Comparison of ENCODE assay signal across 18 mouse cellular contexts in the genomic region with DNA sequence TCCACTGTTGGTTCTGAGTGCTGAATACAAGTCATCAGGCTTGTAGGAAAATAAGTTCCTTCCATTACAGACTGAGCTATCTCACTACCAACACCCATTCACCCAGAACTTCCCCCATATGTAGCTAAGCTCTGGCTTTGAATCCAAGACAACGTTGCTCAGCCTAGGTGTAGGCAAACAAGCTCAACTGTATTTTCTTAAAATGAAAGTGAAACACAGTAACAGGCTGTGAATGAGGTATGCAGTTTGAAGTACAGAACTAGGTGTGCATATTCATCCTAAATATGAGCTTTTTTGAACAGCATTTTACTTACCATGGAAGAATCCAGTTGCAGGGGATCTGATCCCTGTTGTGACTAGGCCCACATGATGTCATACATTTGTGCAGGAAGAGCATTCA. TPM values are rescaled to one million over a fixed set of nuclear protein-coding genes. Genes with fewer than 3 reads are reported as not detected.
A peak's percentile ranks its signal among the peaks of the same experiment; 100 is the strongest.
DNase-seq lines count a peak whose midpoint lies in the region; ATAC-seq and TF ChIP-seq lines count a peak whose summit lies in the region.
"Had no signal": no experiment of that assay in that cellular context is flagged by ENCODE, and none has a peak within 500 bp of the region (broad histone marks: within the 10 kb centered on the region; RNA-seq: fewer than 3 reads in every experiment).

No protein-coding gene starts in this region.

- in situ Hi-C loops in CH12.LX (cut with MboI; ENCODE audit: low pct_ligation_motif_present, low pct_unique_long_range_greater_than_20kb, low sequenced_read_pairs), result no loop called here

- H3K9me3 ChIP-seq in CH12.LX (replicated peaks; ENCODE audit: low read length), result no peaks in the 10 kb centered on the region
- H3K9me3 ChIP-seq: embryonic facial prominence, embryonic 10.5 days; embryonic facial prominence, embryonic 12.5 days; forebrain, embryonic 13.5 days; forebrain, embryonic 15.5 days had no signal

- no peak overlapping the region for H3K27ac ChIP-seq in CH12.LX (ENCODE audit: insufficient read depth, low read depth)
- H3K27ac ChIP-seq: embryonic facial prominence, embryonic 10.5 days; embryonic facial prominence, embryonic 12.5 days; forebrain, embryonic 13.5 days; forebrain, embryonic 15.5 days had no signal

- ATAC-seq in granulocyte monocyte progenitor cell, adult 5-6 weeks (replicated peaks; ENCODE audit: poor library complexity, severe bottlenecking), result no peak
- ATAC-seq: forebrain, embryonic 13.5 days; forebrain, embryonic 15.5 days; forebrain, postnatal 0 days had no signal

- H3K4me2 ChIP-seq in CH12.LX (ENCODE audit: insufficient read depth, low read depth, poor library complexity, severe bottlenecking), result peak overlapping the region; percentile 11; the same call in 1 of the 2 replicates
- H3K4me2 ChIP-seq: embryonic facial prominence, embryonic 12.5 days; forebrain, embryonic 13.5 days; forebrain, embryonic 15.5 days had no signal

- TF ChIP-seq RAD21 in CH12.LX (IDR thresholded peaks at IDR 0.05; ENCODE audit: low read depth, low read length), result no peak

- H3K79me2 ChIP-seq in CH12.LX (replicated peaks; ENCODE audit: control insufficient read depth, extremely low read depth, insufficient read depth, poor library complexity, severe bottlenecking), result peaks cover 3% of the 10 kb centered on the region; the same call in 1 of the 2 replicates

- H3K9ac ChIP-seq in CH12.LX (ENCODE audit: insufficient read depth, low read depth), result no peak overlapping the region; the same call in 1 of the 2 replicates
- H3K9ac ChIP-seq: embryonic facial prominence, embryonic 12.5 days; forebrain, embryonic 13.5 days; forebrain, embryonic 15.5 days; forebrain, postnatal 0 days had no signal

- no peak for TF ChIP-seq CTCF in CH12.LX (conservative IDR thresholded peaks at IDR 0.05 in 1 of 2, IDR thresholded peaks at IDR 0.05 in 1 of 2; ENCODE audit: low read depth in 2 of 2, low read length in 2 of 2)

- H3K27me3 ChIP-seq in CH12.LX (replicated peaks), result no peaks in the 10 kb centered on the region
- H3K27me3 ChIP-seq: embryonic facial prominence, embryonic 12.5 days; forebrain, embryonic 13.5 days; forebrain, embryonic 15.5 days had no signal

- no peak for DNase-seq in CH12.LX (ENCODE audit: extremely low read depth)
- peak; percentile 44 for DNase-seq in induced T-regulatory cell, adult 2 months (ENCODE audit: low read depth)
- no peak for DNase-seq in left cerebral cortex, postnatal 4 days
- DNase-seq in heart, adult 9 months (ENCODE audit: low spot score in 2 of 2), result no peak
- DNase-seq: adrenal gland, adult 8-10 months; adrenal gland, postnatal 14 days; adrenal gland, postnatal 36 days; cerebellum, adult 11-12 months; cerebellum, adult 2 months; cerebellum, adult 9-10 months; cerebellum, postnatal 10 days; cerebellum, postnatal 25 days; forebrain, postnatal 0 days had no signal

- dilution Hi-C loops in CH12.LX (cut with MboI; ENCODE audit: extremely low pct_ligation_motif_present, extremely low pct_unique_long_range_greater_than_20kb, low sequenced_read_pairs), result no loop called here

- TF ChIP-seq EP300 in CH12.LX (IDR thresholded peaks at IDR 0.05; ENCODE audit: low read length), result no peak

- peaks cover 0 to 7% of the 10 kb centered on the region in 2 experiments; a peak in 1 of 4 replicates for H3K4me1 ChIP-seq in CH12.LX (ENCODE audit: control insufficient read depth in 1 of 2, insufficient read depth in 2 of 2)
- H3K4me1 ChIP-seq: embryonic facial prominence, embryonic 10.5 days; embryonic facial prominence, embryonic 12.5 days; forebrain, embryonic 13.5 days; forebrain, embryonic 15.5 days had no signal

- no peak overlapping the region for H3K4me3 ChIP-seq in CH12.LX (replicated peaks in 1 of 3; ENCODE audit: low read depth in 2 of 3, low read length in 2 of 3, poor library complexity in 1 of 3)
- H3K4me3 ChIP-seq: embryonic facial prominence, embryonic 10.5 days; embryonic facial prominence, embryonic 12.5 days; forebrain, embryonic 13.5 days; forebrain, embryonic 15.5 days had no signal

- peaks cover 21 to 52% of the 10 kb centered on the region in 2 experiments for H3K36me3 ChIP-seq in CH12.LX (replicated peaks in 1 of 2; ENCODE audit: control insufficient read depth in 1 of 2, insufficient read depth in 1 of 2, low read length in 1 of 2)

- intact Hi-C loops in left cerebral cortex, postnatal 4 days (cut with DNase I), result no loop called here

- TF ChIP-seq POLR2A in CH12.LX (IDR thresholded peaks at IDR 0.05; ENCODE audit: low read depth, low read length), result no peak

TF ChIP-seq in CH12.LX, 34 proteins besides CTCF, POLR2A, EP300 and RAD21:
- TF ChIP-seq MEF2A (IDR thresholded peaks at IDR 0.05; ENCODE audit: borderline replicate concordance, low read depth, low read length) (no peak), USF2 (conservative IDR thresholded peaks at IDR 0.05; ENCODE audit: low read depth, low read length) (no peak), ZKSCAN1 (IDR thresholded peaks at IDR 0.05; ENCODE audit: borderline replicate concordance, low read depth, low read length) (no peak), MYC (IDR thresholded peaks at IDR 0.05; ENCODE audit: low read depth, low read length) (no peak), MAFK (IDR thresholded peaks at IDR 0.05; ENCODE audit: insufficient replicate concordance, low read length) (no peak), USF1 (IDR thresholded peaks at IDR 0.05; ENCODE audit: low read depth, low read length) (no peak), HCFC1 (IDR thresholded peaks at IDR 0.05; ENCODE audit: low read depth, low read length) (no peak), SIN3A (IDR thresholded peaks at IDR 0.05; ENCODE audit: low read length) (no peak), NRF1 (IDR thresholded peaks at IDR 0.05; ENCODE audit: low read depth, low read length) (no peak), UBTF (IDR thresholded peaks at IDR 0.05; ENCODE audit: low read depth, low read length) (no peak)

RNA-seq across cellular contexts. Expression of gene Slc25a36, which starts 14.8 kb away (rescaled TPM):
- total RNA-seq in CH12.LX (2012; rRNA removed) (12.9 and 18.7 TPM in 2 replicates), CH12.LX (2014; rRNA removed) (35.6 and 38.9 TPM in 2 replicates)
- 12.0 and 14.9 TPM in 2 replicates for polyA plus RNA-seq in CH12.LX (2012; ENCODE audit: insufficient read length, low read depth)
- total RNA-seq in left cerebral cortex, postnatal 4 days (2021), result 100 to 1,000 TPM; 108 to 115 TPM
- 49.8 and 53.9 TPM in 2 replicates for total RNA-seq in granulocyte monocyte progenitor cell, adult 5-6 weeks (2014; fragmentation: Nextera tagmentation)
- total RNA-seq in granulocyte monocyte progenitor cell, adult 5-6 weeks (2017), result 57.5 and 69.2 TPM in 2 replicates
